Mouse (Mus musculus) liver, adult (tissue): ENCODE measurements at regions not wholly inside any gene's neighbourhood (a gene's known extent, or its start where the extent isn't known, plus 50 kb on each side); places are given as distances from the start of the nearest gene placed in this dataset.

ENCODE experiments used
- GATA4 ChIP-seq: IDR thresholded peaks from 2 replicates; pipeline ENCODE4 v1.6.1; 2014; ENCODE audit warnings: mild to moderate bottlenecking, low read length; ENCODE audit not compliant: insufficient replicate concordance

DNA sequence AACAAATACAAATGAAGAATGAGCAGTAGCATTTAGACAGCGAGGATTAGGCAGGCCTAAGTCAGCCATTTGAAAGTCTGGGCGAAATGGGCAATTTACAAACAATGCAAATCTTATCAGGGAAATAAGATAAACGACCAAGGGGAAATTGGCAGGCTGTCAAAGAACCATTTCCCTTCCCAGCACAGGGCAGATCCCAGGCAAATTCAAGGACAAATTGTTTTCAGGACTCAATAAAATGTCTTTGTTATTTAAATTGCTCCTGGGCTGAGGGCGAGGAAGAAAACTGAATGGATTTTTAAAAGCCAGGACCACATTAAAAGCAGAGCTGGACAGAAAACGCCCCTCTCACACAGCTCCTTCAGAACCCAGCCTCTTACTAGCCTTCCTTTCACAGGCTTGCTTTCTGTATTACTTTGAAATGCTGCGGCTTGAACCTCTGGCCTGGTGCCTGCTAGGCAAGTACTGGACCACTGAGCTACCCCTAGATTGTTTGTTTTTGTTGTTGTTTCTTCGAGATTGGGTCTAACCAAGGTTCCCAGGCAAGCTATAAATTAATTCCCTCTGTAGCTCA is 221.4 kb downstream of the Pmp22 start:
- TF ChIP-seq GATA4: peak; percentile 95

GRCm38 (mm10) chr11:63351999-63352398 is 223.2 kb downstream of the Pmp22 start:
- no peak for TF ChIP-seq GATA4

DNA sequence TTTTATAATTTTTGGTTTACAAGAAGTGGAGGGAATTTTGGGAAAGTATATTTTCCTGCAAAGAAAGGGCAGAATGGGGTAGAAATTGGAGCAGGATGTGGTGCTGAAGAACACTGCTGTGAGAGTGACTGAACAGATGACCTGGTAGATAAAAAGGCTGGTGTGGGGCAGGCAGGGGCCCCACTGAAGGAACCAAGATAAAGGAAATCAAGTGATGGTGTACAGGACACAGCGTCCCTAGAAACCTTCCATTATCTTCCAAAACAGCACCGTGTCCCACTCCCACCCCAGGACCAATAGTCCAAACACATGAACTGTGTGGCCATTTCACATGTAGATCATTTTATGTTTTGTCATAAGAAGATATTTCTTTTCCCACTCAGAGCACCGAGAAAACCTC is 224.2 kb downstream of the Pmp22 start:
- TF ChIP-seq GATA4: no peak

- no peak for TF ChIP-seq GATA4
Measured at GRCm38 (mm10) chr11:63353671-63354070, 224.9 kb downstream of the Pmp22 start.

DNA sequence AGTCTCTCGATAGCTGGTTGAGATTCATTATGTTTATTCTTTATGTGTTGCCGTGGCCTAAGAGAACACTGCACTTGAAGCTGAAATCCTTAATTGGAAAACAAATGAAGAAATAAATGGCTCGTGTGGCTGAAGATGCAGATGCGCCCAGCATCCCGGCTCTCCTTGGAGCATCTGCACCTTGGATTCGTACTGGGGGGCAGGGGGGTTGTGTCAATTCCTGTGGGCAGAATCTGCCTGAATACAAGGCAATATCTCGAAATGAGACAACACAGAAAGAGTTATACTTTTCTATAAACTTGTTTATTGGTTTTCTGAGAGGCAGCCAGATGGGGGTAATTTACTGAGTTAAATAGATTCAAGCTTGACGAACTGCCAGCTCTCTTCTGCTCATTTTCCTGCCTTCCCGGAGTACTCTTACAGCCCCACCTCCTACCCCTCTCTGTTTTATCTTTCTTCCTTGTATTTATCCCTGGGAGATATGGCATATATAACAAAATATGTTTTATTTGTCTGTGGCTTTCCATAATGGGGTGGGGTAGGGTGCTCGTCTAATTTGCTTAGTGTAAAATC is 229.1 kb downstream of the Pmp22 start:
- TF ChIP-seq GATA4: no peak

- TF ChIP-seq GATA4: no peak
Measured at GRCm38 (mm10) chr11:63367756-63368265, 239.0 kb downstream of the Pmp22 start.

DNA sequence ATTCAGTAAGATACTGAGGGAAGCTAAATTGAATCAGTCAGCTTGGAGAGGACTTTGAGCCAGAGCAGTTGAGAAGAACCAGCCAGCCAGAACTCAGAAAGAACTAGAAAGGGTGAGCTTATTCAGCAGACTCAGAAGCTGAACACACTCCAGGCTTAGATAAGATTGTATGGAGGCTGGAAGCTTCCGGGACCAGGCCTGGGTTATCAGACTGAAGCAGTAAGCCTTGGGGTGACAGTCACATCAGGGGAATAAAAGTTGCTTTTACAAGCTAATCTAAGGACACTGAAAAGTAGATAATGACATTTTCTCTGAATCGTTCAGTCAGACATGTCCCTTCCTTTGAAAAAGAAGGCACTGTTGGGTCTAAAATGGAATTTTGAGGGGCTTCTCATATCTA is 240.7 kb downstream of the Pmp22 start:
- peak; percentile 87 for TF ChIP-seq GATA4

DNA sequence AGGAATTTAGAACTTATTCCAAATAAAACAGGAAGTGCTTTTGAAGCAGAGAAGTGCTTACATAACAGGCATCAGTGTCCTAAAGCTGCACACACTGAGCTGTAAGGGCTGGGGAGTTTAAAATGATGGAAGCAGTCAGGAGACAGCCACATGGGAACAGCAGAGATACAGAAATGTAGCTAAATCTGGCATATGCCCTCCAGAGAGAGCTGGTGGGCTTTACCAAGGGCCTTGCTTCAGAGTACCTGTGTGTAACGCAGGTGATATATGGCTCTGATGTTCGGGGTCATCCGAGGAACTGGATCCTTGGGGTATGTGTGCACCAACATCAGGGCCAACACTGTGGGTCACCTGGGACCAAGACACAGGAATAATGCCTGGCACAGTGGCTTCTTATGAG is 247.5 kb downstream of the Pmp22 start:
- TF ChIP-seq GATA4: no peak

GRCm38 (mm10) chr11:63376991-63377390 is 248.2 kb downstream of the Pmp22 start:
- peak; percentile 73; the same call in 1 of the 2 replicates for TF ChIP-seq GATA4

GRCm38 (mm10) chr11:63388247-63388646 is 259.5 kb downstream of the Pmp22 start:
- no peak for TF ChIP-seq GATA4

DNA sequence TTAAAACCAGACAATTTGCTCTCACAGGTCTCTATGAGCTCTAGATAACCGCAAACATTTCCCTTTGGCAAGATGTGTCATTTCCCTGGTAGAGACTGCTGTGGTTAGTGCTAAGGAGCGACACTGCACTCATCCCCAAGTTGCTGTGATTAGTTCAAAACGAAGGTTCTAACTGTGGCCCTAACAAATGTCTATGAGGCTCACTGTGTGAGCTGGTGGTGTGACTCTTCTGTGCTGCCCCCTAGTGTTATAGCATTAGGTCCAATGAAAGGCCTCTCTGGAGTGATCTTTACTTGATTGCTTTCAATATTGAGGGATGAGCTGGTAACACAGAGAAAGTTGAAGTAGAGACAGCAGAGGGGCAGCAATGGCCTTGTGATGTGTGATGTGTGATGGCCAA is 262.7 kb downstream of the Pmp22 start:
- TF ChIP-seq GATA4: no peak

DNA sequence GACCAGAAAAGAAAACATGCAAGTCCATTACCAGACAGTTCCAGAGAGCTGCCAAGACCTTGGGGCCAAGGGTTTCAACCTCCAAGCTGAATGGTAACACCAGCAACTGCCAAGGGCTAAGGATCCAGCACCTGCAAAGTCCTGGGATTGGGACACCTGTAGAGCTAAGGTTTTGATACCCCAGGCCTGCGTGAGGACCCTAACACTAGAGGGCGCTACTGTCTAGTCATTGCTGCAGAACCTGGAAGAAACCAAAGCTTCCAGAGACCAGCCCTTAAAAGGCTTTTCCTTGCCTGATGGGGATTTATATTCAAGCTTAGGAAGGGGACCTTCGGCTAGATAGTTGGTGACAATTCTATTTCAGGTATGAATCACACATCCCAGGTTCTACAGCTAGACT is 263.6 kb downstream of the Pmp22 start:
- no peak for TF ChIP-seq GATA4

DNA sequence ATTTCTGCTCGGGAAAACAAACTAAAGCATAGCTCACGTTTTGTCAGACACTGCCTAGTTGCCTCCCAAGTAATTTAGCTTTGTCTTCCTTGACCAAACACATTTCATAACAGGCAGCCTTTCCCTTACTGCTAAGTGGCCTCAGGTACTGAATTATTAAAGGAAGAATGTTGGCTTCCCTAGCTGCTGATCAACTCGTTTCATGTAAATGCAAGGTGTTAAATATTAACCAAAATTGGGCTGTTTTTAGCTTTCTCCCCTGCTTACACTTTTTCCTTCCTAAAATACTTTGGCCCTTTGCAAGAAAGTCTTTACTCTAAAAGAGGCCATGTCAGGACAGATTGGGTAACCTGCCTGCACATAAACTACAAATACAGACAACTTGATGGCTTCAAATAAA is 265.4 kb downstream of the Pmp22 start:
- TF ChIP-seq GATA4: no peak

- TF ChIP-seq GATA4: no peak
Measured at GRCm38 (mm10) chr11:63396386-63396785, 267.6 kb downstream of the Pmp22 start.

DNA sequence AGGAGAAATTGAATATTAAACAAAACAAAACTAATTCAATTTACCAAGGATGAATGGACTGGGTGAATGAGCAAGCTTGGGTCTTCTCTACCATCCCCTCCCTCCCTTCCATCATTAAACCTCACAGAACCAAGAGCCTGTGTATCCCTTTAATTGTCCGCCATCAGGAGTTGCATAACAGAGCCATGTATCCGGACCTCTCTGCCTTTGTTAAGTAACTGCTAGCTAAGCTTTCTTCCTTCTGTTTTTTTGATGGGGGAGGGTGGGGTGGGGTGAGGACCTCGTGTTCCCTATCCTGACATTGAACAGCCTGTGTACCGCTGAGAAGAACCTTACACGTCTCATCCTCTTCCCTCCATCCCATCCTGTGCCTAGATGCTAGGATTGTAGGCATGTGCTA is 274.0 kb downstream of the Pmp22 start:
- TF ChIP-seq GATA4: no peak

DNA sequence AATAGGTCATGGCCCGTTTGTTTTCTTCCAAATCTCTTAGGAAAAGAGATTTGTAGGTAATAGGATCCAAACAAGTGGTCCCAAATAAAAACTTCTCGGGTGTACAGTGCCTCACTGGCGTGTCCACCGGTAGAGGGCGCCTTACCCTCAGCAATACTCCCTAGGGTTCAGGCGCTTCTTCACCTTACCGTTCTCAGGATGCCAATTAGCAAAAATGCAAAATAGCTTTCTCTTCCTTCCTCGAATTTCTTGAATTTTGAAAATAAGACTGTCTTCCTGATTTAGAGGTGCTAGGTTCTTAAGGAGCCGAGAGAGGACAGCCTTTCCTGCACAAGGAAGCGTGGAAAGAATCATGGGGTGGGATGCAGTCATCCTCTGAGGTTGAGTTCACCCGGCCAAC is 275.9 kb downstream of the Pmp22 start:
- no peak for TF ChIP-seq GATA4

DNA sequence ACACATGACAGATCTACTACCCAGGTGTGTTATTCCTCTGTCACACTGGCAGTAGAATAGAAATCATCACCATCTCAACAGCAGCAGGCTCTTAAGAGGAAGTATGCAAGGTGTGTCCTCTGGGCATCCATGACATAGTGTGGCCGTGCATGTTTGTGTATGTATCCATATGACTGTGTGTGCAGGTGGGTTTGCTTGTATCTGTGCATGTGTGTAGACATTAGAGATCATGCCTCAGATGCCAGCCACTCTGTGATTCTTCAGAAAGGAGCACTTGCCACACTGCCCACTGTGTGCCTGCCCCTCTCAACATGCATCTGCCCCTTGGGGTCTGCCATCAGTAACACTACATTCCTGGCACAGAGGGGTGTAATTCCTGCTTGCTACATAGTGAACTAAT is 280.6 kb downstream of the Pmp22 start:
- TF ChIP-seq GATA4: no peak

- no peak for TF ChIP-seq GATA4
Measured at GRCm38 (mm10) chr11:63410921-63411320, 282.1 kb downstream of the Pmp22 start.
